Mouse (Mus musculus) adrenal gland, postnatal 14 days (tissue): ENCODE results near the gene Fam19a4. TPM values are rescaled to one million over a fixed set of nuclear protein-coding genes. Genes with fewer than 3 reads are reported as not detected.
"Not testable (repeated sequence)": the region's sequence is repeated elsewhere in the genome, so short reads cannot be mapped to it uniquely, and the experiment has no call there.

Experiments
- DNase-seq: peaks from one replicate; pipeline ENCODE4 v3.0.0; 2021; ENCODE audit warnings: mixed read lengths
- total RNA-seq: library from RNA; stranded (reverse); gene quantifications from 2 replicates; pipeline ENCODE4 v1.2.3, GENCODE M21; 2021

Gene Fam19a4
- total RNA-seq, 1 experiment from 2014 or later, result 1.1 TPM

GRCm38 (mm10) chr6:96944796-96945195 is 115.4 kb downstream of the Fam19a4 start:
- DNase-seq, result peak; percentile 15

- no peak for DNase-seq
Observed at GRCm38 (mm10) chr6:96935776-96936175, 124.4 kb downstream of the Fam19a4 start.

- peak; percentile 9 for DNase-seq
Observed at GRCm38 (mm10) chr6:96909061-96909480, 151.1 kb downstream of the Fam19a4 start.

- not testable (repeated sequence) for DNase-seq
Observed at GRCm38 (mm10) chr6:96877105-96877504, 183.1 kb downstream of the Fam19a4 start.

GRCm38 (mm10) chr6:96876651-96877050 is 183.6 kb downstream of the Fam19a4 start:
- not testable (repeated sequence) for DNase-seq

GRCm38 (mm10) chr6:96853065-96853464 is 207.1 kb downstream of the Fam19a4 start:
- no peak for DNase-seq

- DNase-seq, result no peak
Observed at GRCm38 (mm10) chr6:96843944-96844343, 216.3 kb downstream of the Fam19a4 start.

- no peak for DNase-seq
Observed at GRCm38 (mm10) chr6:96840634-96841033, 219.6 kb downstream of the Fam19a4 start.

GRCm38 (mm10) chr6:96826626-96827025 is 233.6 kb downstream of the Fam19a4 start:
- DNase-seq, result no peak

GRCm38 (mm10) chr6:96802981-96803380 is 257.2 kb downstream of the Fam19a4 start:
- DNase-seq, result no peak

GRCm38 (mm10) chr6:96798746-96799145 is 261.5 kb downstream of the Fam19a4 start:
- DNase-seq, result no peak

- DNase-seq, result no peak
Observed at GRCm38 (mm10) chr6:96797451-96797850, 262.8 kb downstream of the Fam19a4 start.

Other genes starting within 250 kb of the Fam19a4 start
- 35.6 and 36.4 TPM in 2 replicates for gene Eogt, start 88.8 kb upstream of the Fam19a4 start, total RNA-seq
- 46.7 and 49.8 TPM in 2 replicates for gene Tmf1, start 118.7 kb upstream of the Fam19a4 start, total RNA-seq
- 62.9 and 63.4 TPM in 2 replicates for gene Uba3, start 145.2 kb upstream of the Fam19a4 start, total RNA-seq
- gene Arl6ip5, start 150.3 kb upstream of the Fam19a4 start, total RNA-seq, result 82.2 and 89.5 TPM in 2 replicates
- gene Lmod3, start 192.3 kb upstream of the Fam19a4 start, total RNA-seq, result not detected in 2 replicates